Mouse (Mus musculus): Measurements from ENCODE around the gene Rbfox1.
A peak's percentile ranks its signal among the peaks of the same experiment; 100 is the strongest.

Rbfox1 gene

DNA sequence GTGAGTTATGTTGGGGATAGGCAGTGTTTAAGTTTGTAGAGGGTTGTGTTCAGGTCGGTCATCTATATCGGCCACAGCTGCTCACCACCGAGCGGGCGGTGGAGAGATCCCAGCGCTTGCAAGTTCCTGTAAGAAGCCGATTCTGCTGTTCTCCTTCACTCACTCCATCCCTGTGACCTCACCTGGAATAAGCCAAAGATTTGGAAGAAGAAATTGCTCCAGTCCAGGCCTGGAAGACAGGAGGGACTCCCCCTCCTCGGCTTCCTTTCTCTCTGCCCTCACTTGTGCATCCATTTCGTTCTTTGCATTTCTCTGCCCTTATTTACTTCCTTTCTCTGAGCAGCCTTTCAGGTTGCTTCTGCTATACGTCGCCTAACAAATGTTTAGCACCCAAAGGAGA lies 465.1 kb downstream of the Rbfox1 start:
- no peak for DNase-seq (ENCODE audit: low spot score)

DNA sequence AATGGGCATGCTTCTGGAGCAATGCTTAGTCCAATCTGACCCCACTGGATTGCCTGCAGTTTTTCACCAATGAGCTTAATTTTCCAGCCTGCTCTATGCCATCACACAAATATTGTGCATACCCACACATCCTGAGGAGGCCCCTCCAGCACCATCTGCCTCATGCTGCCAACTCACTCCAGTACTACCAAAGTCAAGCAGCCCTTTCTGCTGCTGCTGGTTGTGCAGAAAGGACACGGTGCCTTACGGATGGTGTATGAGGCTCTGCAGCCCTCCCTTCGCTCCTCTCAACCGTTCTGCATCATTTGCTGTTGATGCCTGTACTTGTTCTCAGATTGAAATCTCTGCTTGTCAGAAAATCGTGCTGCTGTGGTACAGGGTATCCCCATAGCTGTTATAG lies 468.0 kb downstream of the Rbfox1 start:
- no peak for DNase-seq (ENCODE audit: low spot score)

DNA sequence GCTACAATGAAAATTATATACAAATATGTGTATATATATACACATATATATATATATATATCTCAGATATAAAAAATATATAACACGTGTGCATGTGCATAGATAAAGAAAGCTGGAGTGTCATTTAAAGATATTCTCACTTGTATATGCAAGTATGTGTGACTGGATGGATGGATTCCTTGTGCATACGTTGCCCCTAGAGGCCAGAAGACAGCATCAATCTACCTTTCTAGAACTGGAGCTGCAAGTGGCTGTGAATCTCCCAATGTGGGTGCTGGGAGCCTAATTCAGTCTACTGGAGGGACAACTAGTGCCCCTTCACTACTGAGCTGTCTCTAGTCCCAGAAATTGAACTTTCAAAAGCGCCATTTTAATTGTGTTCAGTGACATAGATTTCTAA lies 471.8 kb downstream of the Rbfox1 start:
- DNase-seq (ENCODE audit: low spot score), result no peak

DNA sequence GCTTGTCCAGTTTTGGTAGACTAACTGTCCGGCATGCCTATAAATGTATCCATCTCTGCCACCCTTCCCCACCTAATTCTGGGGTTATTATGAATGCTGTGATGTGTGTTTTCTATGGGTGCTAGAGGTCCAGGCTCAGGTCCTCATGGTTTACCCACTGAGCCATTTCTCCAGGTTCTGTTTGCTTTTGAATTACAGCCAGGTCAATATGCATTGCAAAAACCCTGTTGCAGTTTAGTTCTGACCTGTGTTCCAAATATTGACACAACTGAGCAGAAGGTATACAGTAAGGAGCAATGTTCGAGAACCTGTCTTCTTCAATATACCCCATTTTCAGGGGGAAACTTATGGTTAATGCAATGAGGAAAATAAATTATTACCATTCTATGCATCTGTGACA lies 480.6 kb downstream of the Rbfox1 start:
- DNase-seq (ENCODE audit: low spot score), result no peak

DNA sequence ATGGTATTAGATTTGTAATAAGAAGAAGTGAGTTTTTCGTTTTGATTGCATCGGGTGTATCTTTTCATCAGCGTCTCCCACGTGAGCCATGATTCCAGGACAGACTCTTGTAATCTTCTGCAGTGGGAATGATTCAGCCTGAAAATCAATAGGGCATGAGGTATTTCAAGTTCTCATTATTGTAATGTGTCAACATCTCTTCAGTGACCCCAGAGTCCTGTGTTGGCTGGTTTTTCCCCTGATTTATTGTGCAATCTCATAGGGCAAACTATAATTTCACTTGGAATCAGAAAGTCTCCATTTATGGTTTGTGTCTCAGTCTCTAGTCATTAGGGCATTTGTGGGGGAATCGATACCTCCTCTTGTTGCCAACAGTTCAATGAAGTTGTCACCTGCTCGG lies 481.5 kb downstream of the Rbfox1 start:
- no peak for DNase-seq (ENCODE audit: low spot score)

DNA sequence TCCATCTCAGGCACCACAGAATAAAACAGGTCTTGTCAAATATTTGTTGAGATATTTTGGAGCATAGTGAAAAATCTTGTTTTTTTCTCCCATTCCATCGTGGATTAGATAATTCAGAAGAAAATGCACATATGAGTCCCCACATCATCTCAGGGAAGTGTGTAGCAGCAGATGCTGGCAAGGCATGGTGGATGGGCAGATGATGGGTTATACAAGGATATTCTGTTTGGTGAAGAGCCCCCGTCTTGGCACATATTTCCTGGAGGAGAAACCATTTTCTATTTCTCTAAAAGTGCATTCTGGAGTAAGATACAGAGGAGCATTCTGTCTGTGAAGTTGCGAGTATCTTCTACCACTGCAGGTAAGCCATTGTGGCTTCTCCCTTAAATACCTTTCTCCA lies 495.8 kb downstream of the Rbfox1 start:
- no peak for DNase-seq (ENCODE audit: low spot score)

DNA sequence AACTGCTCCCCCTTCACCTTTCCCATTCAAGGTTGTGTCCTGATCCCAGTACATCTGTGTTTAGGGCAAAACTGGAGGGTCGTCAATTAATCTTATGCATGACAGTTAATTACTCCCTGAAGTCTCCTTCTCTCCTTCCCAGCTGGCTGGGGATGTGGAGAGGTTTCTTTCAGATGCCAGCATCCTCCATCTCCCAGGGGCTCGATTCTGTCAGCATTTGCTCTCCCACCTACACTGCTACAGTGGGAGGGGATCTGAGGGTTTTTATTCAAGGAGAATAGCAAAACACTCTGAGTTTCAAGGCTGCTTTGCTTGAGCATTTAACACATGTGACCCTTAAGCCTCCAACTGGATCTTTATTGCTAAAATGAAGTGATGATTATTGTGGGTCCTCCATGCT lies 496.4 kb downstream of the Rbfox1 start:
- no peak for DNase-seq (ENCODE audit: low spot score)

DNA sequence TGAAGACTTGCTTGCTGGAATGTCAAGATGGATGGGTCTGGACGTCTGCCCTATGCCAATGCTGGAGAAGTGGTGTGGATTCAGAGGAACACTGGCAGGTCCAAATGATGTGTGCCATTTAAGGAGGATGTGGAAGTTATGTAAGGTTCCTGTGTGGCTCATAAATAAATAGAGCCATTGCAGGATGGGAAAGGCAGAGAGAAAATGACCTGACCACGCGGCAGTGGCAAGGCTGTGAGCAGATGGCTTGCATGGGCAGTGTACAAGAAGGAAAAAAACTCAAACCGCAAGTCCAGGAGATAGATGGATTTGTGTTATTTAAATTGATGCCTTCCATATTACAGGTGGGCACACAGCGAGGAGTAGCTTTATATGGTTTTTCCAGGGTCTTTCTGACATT lies 497.6 kb downstream of the Rbfox1 start:
- DNase-seq (ENCODE audit: low spot score), result no peak

DNA sequence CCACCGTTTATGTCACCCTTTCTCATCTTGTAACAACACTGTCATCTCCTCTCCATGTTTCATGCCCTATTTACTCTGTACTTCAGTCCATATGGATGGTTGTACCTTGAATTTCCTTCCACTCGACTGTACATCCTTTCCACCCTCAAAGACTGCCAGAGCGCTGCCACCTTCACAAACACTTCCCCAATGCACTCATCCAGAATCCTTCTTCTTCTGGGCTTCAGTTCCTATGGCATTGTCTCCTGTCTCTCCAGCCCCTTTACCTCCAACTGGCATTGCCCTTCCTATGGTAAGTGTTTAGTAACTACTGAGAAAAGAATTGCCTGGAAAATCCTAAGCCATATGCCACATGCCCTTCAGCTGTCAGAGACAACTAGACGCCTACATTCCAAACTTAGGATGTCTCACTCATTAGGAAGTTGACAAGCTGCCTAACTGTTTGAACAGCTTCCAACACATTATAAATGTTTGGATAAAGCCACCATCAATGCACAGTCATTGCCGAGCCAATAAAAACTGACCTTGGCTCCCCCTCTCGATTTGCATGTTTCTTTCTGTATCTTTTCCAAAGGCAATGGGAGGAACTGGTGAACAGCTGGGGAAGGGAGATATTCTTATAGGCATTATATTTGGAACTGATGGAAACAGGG lies 505.2 kb downstream of the Rbfox1 start:
- no peak for DNase-seq (ENCODE audit: low spot score)

DNA sequence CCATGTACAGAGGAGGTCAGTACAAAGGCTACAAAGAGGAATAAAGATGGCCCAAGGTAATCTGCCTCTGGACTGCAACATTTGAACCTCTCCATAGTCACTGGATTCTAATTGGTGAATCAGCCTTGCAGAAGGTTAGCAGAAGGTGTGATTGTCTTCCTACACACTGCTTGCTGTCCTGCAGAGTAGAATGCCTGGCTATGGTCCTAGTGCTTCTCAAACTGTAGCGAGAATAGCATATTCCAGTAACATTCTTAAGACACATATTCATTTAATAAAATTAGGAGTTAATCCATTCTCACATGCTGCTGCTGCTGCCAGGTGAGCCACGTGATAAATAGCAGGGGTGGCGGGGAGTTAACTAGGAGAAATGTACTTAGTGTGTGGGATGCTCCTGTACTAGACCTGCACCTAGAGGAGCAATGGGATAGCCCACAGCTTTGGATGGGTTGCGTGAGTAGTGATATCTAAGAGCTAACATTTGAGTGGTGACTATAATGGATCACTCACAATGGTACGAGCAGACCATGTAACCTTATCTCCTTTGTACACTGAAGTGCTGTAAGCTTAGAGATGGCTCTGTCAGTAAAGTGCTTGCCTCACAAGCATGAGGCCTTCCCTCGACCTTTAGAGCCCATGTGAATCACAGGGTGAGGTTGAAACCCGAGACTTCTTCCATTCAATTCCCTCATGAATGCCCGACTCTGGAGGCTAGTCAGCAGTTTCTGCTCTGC lies 511.7 kb downstream of the Rbfox1 start:
- DNase-seq (ENCODE audit: low spot score), result no peak

DNA sequence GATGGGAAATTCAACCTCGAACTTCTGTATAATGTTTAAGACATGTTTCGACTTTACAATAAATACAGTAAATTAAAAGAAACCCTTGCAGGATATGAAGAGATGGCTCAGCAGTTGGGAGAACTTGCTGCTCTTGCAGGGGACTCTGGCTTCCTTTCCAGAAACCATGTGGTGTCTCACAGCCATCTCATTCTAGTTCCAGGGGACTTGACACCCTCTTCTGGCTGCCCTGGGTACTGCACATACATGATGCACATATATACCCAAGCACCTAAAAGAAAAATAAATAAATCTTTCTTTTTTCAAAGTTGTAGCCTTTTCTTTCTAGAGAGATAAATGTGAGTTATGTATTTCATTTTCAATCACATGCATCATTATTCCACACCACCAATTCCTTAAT lies 512.5 kb downstream of the Rbfox1 start:
- DNase-seq (ENCODE audit: low spot score), result no peak

DNA sequence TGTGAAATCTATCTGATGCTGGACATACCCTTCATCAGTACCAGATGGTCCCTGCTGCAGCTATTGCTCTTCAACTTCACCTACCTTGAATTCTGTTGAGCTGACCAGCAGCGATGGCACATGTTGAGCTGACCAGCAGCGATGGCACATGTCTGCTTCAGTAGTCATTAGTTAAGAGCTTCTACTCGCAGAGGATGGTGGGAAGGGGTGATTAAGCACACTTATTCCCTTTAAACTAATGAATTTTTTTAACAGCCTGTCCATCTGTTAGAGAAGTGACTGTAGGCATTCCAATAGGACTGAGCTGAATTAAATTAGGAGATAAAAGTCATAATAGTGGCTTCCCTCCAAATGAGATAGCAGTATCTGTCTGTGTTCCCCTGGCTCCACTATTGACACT lies 517.7 kb downstream of the Rbfox1 start:
- DNase-seq (ENCODE audit: low spot score), result no peak

DNA sequence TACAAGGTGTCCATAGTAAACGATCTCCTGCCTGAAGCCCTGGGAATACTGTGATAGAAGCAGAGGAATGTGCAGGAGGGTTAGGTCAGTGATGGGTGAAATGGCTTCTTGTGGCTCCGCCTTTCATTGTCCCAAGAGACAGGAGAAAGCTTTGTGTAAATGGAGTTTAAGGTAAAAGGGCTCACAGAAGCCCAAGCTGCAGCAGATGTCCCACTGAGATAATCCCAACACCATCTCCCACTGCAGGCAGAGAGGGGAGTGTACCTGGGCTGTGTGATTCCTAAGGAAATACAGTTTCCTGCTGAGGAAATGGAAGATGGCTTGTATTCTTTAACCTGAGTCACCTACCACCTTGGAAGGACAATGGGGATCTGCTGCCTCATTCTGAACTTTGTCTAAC lies 529.7 kb downstream of the Rbfox1 start:
- DNase-seq (ENCODE audit: low spot score), result no peak

DNA sequence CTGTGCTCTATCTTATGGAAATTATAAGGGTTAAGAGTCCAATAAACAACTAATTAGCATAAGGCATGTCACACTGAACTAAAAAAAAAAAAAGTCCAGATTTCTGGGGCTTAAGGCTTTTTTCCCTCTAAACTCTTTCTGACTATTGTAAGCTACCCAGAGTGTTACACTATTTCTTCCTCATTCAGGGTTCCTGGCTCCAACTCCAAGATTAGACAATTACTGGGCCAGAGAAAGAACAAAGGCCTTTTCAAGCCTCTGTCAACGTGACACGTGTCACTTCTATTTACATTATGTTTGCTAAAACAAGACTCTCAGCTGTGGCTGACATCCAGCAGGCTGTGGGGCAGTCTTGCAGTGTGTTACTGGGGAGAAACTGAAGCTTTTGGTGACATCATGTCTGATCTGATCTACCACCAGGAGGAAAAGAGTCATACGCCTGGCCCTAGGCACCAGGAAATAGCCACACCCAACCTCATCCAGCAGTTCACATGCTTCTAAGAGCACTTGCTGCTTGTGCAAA lies 536.5 kb downstream of the Rbfox1 start:
- DNase-seq (ENCODE audit: low spot score), result no peak

DNA sequence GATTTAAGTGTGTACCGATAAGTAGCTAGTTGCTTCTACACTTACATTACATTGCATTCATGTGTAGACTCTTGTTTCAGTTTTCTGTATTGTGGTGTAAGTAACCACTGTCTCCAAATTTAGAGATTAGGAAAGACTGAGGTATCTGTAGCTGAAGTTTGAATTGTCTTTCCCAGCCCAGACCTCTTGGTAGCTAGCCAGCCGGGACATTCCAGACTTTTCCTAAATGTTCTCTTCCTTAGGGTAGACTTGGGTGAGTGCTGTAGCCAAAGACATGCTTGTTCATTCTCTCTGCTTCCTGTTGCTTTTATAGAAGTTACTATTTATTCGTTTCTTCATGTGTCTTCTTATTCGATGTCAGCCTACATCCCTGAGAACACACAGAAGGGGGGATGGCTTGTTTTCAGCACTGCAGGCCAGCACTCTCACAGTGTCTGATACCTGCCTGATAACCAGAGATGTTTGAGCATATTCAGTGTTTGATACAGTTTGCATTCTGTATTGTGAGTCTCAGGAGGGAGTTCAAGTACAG lies 538.8 kb downstream of the Rbfox1 start:
- no peak for DNase-seq (ENCODE audit: low spot score)

DNA sequence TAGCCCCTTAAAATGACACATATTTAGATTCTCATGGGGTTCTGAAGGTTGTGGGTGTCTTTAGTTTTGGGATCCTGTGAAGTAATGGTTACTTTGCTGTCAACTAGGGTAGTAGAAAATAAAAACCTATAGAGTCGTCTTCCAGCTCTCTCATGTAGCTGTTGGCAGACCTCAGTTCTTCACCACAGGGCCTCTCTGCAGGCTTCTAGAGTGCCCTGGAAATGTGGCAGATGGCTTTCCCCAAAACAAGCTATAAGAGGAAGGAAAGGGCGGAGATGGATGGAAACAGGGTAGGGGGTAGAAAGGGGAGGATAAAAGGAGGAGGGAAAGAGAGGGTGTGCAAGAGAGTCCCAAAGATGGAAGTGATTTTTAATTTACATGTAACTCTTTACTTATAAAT lies 539.6 kb downstream of the Rbfox1 start:
- DNase-seq (ENCODE audit: low spot score), result no peak

DNA sequence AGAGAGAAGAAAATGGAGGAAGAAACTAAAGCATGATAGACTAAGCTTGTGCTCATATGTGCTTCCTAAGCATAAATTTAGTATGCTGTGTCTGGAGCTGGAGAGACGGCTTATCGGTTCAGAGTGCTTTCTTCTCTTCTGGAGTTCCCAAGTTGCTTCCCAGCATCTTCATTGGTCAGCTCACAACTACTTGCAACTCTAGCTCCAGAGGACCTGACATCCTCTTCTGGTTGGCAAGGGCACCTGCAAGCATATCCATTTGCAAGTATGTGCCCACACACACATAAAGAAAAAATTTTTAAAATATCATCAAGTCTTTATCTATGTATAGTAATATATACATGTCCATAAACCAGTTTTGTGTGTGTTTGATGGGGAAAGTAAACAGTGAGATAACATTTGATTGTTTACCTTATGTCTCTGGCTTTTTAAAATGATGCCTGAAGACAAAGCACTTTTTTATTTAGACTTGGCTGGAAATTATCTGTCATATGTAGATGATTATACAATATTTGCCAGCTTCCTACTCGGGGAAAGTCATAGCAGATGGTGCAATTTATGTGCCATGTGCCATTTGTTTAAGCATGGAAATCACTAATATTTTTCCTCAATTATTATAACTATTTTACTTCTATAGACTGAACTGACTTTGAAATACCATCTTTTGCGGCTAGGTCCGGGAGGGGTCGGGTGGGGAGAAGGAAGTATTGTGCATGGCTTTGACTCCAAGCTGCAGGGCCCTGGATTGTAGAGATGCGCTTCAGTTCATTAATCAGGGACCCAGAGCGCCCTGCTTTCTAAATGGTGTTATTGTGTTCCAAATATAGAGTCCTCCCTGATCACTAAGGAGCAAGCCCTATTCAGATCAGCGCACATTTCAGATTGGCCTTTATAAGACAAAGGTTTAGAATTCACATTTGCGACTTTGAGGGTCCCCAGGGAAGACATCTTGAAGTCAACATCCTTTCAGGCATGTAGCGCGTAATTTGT lies 542.4 kb downstream of the Rbfox1 start:
- DNase-seq (ENCODE audit: low spot score), result no peak

DNA sequence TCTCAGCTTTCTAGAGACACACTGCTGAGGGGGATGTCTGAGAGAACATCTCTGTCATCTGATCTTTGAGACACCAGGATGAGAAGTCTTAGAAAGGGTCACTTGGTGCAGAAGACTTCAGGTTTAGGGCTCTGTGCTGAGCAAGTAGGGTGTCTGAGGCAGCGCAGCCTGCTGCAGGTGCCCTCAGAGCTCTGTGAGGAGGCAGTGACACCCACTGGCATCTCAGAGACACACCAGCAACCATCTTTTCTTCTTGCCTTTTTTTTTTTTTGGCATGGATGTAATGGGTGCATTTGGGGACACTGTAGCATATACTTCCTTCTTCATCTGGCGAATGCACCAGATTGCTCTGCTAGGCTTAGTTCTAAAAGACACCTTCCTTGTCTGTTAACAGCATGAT lies 545.8 kb downstream of the Rbfox1 start:
- peak; percentile 7 for DNase-seq (ENCODE audit: low spot score)

DNA sequence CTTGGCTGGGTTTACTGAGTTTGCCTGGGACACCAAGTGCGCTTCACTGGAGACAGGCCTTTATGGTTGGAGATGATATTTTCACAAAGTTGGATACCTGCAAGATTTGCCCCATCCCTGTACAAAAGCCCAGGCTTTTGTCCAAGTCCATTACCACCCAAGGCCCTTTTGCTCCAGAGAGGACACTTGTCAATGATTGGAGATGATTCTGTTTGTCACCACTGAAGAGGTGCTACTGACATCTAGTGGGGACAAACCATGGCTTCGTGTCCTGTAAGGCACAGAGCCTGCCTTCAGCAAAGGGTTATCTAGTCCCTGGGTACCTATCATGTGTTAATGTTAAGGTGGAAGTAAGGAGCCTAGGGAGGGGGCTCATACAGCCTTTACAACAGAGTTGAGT lies 551.3 kb downstream of the Rbfox1 start:
- DNase-seq (ENCODE audit: low spot score), result no peak

DNA sequence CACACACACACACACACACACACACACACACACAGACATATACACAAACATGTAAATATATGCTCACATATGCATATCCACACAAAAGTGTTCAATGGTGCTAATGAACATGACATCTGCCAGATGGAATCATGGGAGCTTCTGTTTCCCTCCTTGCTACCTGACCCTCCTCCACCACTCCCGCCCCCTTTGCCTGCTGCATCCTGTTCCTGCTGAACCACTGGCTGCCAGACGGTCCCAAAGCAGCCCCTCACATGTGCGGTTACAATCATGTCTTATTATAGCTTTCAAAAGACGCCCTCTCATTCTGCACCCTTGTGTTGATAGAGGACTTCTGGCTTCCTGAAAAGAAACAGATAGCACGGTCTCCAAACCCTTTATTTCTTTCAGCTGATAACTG lies 563.1 kb downstream of the Rbfox1 start:
- no peak for DNase-seq (ENCODE audit: low spot score)

DNA sequence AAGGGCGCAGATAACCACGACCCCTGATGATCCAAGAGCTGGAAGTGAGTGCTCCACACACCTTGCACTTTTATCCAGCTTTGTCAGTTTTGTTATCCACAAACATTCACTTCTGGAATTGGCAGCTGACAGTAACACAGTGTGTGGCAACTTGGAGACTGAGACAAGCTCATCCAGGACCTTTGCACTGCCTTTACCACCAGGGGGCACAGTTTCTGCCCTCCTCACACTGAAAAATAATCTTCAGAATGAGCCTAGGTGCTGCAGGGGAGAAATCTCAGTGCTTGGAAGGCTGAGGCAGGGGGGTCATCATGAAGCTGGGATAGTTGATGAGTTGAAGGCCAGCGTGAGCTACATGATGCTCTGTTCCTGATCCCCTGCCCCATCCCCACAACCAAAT lies 570.2 kb downstream of the Rbfox1 start:
- no peak for DNase-seq (ENCODE audit: low spot score)

DNA sequence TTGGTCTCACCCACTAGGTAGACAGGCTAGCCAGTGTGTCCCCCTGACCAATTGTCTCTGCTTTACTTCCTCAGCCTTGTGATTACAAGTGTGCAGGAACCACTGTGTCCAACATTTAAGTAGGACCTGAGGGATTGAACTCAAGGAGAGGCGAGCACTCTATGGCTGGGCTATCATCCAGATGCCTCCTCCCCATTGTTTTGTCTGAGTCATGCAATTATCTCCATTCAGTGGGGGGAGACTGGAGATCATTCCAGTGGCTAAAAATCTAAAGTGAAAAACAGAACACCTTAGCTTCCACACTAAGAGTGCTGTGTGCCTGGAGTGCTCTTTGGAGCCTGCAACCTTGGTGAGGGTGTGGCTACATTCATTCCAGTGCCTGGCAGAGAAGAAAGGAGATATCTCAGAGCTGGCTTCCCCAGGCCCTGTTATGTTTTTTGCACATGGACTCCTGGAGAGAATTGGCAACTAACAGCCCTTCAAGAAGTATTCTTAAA lies 594.0 kb downstream of the Rbfox1 start:
- DNase-seq (ENCODE audit: low spot score), result no peak

Measured in ovary, postnatal 36 days (tissue).